Mouse (Mus musculus): Measurements from ENCODE around the gene Mras.

The Mras gene

DNA sequence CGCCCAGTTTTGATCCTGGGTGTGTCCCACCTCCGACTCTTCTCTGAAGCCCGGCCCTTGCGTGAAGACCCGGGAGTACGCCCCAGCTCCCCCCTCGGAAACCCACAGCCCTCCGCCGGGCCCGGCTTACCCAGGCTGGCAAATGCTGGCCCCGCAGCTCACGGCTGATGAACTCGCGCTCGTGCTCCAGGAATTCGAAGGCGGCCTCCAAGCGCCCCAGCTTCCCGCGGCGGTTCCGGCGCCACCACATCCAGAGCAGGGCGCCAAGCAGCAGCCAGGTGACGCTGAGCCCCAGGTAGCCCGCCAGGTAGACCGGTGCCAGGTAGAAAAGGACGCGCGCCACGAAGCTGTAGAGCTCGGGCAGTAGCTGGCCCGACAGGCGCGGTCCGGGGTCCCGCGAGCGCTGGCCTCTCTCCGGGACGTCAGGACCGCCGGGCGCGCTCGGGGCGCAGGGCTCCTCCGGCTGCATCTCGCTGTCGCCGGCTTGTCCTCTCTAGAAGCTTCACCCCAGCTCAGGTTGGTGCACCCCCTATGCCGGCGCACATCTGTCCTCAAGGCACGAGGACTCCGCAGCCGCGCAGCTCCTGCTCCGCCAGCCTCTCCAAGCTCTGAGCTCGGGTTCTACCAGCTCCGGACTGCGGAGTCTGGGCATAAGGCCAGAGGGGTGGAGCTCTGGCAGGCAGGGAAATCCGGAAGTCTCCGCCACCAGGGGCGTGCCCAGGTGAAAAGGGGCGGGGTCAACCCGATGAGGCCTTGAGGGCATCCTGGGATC lies 79.1 kb downstream of the Mras start, which contains the start of gene Esyt3:
Esyt3 (minus strand) TSS at position 637 of the 772 bp plus-strand sequence.
- no peak for DNase-seq (ENCODE audit: low read depth)

DNA sequence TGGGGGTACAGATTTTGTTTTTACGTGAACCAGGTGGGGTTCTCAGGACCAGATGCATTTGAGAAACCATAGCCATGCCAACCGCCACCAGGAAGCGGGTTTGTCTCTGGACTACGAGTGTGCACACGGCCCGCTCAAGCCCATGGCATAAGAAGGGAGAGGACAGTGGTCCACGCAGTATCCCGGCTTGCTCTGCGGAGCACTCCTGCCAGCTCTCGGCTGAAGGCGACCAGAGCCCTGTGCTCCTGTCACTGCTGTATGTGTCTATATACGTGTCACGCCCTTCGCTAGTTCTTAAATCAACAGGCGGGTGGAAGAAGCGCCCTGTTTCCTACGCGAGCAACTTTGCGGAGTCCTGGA lies 79.6 kb downstream of the Mras start:
- no peak for DNase-seq (ENCODE audit: low read depth)

DNA sequence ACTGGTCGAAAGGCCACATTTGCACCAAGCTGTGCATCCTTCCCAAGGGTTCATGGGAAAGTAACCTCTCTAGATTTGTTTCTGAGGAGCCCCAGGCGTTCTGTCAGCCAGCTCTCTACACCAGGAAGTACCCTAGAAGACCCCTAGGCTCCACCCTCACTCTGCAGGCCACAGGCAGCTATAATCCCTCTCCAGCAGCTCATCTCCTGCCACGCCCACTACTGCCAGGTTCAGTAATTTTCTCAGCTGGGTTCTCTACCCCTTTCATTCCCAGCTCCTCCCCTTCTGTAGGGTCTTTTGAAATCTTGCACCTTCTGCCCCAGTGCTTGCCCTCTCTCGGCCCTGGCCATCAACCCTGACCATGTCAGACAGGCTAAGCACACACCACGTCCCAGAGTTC lies 81.2 kb downstream of the Mras start:
- no peak for DNase-seq (ENCODE audit: low read depth)

- no peak for DNase-seq (ENCODE audit: low read depth)
Measured at GRCm38 (mm10) chr9:99354796-99355195, 82.4 kb downstream of the Mras start.

GRCm38 (mm10) chr9:99353390-99353789 lies 83.8 kb downstream of the Mras start:
- DNase-seq (ENCODE audit: low read depth) = no peak

DNA sequence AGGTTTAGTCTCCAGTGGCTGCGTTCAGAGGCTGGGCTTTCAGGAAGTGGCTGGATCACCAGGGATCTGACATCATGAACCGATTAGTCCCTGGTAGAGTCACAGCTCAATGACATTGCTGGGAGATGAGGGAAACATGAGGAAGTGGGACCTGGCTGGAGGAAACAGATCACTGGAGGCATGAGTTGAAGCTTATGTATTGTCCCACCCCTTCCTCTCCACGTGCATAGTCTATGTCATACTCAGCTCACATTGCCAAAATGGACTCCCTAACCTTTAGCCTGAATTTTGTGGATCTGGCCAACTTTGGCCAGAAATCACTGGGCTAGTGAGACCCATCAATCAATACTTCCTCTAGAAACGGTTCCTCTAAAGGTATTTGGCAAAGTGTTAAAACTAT lies 84.2 kb downstream of the Mras start:
- DNase-seq (ENCODE audit: low read depth) = no peak

GRCm38 (mm10) chr9:99345351-99345792 lies 91.8 kb downstream of the Mras start:
- peak; percentile 7 for DNase-seq (ENCODE audit: low read depth)

DNA sequence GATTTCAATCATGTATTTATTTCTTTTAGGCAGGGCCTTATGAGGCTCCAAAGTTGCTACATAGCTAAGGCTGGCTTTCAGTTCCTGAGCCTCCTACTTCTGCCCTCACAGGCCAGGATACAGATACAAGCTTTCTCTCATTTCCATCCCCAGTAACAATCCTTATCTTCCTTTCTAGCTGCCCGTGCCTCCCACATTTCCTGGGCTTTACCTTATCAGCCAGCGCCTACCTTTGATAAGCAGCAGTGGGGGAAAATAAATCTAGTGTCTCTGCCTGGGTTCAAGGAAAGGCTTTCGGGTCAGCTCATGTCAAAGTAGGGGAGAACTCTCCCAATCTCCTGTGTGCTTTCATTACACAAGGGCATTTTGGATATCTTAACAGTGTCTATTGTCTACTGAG lies 95.6 kb downstream of the Mras start:
- no peak for DNase-seq (ENCODE audit: low read depth)

DNA sequence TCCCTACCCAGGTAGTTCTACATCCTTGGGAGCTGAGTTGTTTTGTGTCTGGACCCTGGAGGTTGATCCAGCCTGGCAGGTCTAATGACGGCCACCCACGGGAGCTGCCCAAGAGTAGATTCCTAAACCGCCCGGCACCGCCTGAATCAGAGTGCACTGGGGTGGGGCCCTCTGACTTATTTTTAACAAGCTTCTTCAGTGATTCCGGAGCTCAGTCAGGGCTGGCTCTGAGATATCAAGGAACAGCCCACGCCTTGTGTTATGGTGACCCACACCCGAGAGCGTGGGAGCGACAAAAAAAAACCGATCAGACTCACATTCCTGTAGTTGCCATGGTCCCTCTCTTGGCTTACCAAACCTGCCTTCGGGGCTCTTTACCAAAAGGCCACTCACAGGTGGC lies 97.1 kb downstream of the Mras start:
- DNase-seq (ENCODE audit: low read depth) = no peak

DNA sequence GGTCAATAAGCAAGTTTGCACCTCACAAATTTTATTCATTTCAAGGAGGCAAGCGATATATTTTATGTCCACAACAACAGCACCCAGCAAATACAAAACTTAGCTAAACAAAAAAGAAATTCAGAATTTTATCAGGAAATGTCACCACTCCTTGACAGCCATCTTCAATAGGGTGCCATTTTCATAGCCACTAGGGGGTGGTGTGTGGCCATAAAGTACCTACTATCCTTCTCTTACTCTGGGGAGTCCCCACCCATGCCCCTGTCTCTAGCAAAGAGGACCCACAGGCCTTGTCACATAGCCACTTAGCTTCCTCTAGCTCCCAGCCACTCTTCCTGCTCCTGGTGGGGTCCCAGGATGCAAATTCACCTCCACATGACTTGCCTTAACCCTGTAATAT lies 98.0 kb downstream of the Mras start:
- DNase-seq (ENCODE audit: low read depth) = no peak

- no peak for DNase-seq (ENCODE audit: low read depth)
Measured at GRCm38 (mm10) chr9:99338293-99338692, 98.9 kb downstream of the Mras start.

GRCm38 (mm10) chr9:99336538-99336937 lies 100.6 kb downstream of the Mras start:
- no peak for DNase-seq (ENCODE audit: low read depth)
